Mouse (Mus musculus) MEL-GATA-1-ER (cell line): Measurements from ENCODE around the gene Brpf1.
"Not testable (repeated sequence)": the region's sequence is repeated elsewhere in the genome, so short reads cannot be mapped to it uniquely, and the experiment has no call there.

ENCODE experiments used
- DNase-seq: peaks from one replicate; pipeline ENCODE4 v3.0.0-alpha.2; 2012; ENCODE audit warnings: low read depth; ENCODE audit errors: extremely low read depth

Gene Brpf1

GRCm38 (mm10) chr6:113306322-113306985 is 483 bp upstream of the Brpf1 start:
- DNase-seq, result peak; percentile 97

- peak; percentile 59 for DNase-seq
Measured at GRCm38 (mm10) chr6:113307481-113308121, 664 bp downstream of the Brpf1 start.

DNA sequence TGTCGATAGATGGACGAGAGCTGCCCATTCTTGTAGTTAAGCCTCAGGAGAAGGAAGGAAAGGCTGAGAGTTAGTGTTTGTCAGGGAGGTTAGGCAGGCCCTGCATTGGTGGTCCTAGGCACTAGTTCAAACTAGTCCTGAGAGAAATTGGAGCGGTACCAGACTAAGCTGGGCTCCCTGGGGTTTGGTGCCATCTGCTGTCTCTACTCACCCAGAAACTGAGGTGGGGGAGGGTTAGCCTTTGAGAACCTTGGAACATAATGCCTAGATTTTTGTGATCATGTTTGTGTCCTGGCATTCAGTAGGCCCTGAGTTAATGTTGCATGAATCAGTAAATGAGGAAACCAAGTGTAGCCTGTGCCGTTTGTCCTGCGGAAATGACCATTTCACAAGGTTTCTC is 1.2 kb downstream of the Brpf1 start:
- no peak for DNase-seq

DNA sequence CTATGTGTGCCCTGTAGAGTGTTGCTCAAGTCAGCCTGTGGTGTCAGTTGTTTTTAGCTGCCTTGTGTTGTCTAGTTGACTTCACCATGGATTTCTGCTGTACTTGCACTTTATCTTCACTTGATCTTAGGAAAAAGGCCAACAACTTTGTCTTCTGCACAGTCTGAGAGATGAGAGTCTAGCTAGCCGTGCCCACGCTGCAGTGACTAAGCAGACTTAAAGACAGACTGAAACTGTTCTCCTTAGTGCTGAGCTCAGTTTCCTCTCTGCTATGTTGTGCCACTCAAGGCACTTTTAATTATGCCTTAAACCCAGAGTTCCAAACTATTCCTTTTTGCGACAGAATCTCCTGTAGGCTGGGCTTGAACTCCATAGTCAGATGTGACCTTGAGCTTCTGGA is 9.0 kb downstream of the Brpf1 start:
- no peak for DNase-seq

DNA sequence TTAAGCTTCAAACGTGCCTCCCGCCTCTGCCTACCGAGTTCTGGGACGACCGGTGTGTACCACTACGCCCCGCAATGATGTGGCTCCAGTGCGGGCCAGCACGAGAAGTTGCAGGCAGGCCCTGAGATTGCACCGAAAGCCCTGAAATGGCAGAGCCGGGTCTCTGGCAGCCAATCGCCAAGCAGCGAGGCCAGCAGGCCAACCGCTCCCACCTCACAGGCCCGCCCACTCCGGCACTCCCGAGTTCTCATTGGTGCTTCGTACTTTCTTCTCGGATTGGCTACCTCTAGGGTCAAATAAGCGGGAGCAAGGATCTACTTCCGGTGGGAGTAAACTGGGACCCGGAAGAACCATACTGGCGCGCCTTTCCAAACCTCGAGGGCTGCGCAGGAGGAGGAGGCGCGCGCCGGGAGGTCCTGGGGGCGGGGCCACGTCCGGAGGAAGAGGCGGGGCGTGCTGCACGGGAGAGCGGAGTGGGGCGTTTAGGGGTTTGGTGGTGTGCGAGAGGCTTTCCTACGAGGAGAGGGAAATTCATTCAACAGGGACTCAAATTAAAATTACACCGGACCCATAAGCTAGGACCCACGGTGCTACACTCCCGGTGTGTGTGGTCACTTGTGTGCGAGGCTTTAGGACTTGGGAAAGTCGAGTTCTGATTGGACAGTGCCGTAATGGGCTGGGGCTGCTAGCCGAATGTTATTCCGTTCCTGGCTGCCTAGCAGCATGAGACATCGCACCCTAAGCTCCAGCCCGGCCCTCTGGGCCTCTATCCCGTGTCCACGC is 19.8 kb downstream of the Brpf1 start, which contains the start of gene Ogg1:
Ogg1 (plus strand) TSS at position 440 of the 783 bp plus-strand sequence.
- peak; percentile 99 for DNase-seq

DNA sequence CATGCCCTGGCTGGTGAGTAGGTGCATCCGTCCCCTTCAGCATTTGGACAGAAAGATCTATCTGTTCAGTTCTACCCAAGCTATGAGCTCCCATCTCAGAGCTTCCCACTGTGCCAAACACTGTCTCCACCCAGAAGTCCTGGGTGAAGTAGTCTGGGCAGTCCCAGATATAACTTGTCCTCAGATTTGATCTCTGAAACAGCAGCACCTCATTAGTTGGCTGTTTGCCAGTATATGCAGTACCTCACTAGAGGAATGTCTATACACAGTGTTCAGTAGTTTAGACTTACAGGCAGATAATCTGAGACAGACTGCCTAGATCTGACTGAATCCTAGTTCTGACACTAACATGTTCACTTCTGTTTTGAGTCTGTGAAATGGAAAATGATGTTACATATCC is 22.5 kb downstream of the Brpf1 start:
- DNase-seq, result no peak

DNA sequence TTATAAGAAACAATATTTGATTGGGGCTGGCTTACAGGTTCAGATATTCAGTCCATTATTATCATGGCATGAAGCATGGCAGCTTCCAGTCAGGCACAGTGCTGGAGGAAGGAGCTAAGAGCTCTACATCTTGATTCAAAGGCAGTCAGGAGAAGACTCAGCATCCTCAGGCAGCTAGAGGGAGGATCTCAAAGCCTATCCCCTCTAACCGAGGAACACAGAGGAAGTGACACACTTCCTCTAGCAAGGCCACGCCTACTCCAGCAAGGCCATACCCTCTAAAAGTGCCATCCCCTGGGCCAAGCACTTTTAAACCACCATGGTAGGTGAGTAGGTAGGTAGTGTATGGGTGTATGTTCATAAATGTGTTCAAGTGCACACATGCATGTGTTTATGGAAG is 23.6 kb downstream of the Brpf1 start:
- DNase-seq, result peak; percentile 80

- DNase-seq, result no peak
Measured at GRCm38 (mm10) chr6:113331721-113332120, 24.8 kb downstream of the Brpf1 start.

DNA sequence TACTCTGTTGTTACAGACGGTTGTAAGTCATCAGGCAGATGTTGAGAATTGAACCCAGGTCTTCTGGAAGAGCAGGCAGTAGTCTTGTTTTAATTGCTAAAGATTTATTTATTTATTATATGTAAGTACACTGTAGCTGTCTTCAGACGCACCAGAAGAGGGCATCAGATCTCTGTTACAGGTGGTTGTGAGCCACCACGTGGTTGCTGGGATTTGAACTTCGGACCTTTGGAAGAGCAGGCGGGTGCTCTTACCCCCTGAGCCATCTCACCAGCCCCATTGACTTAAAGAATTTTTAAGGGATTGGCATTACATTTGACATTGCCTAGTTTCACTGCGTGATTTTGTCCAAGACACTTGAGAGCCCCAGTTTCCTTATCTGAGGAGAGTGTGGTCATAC is 25.8 kb downstream of the Brpf1 start:
- not testable (repeated sequence) for DNase-seq

DNA sequence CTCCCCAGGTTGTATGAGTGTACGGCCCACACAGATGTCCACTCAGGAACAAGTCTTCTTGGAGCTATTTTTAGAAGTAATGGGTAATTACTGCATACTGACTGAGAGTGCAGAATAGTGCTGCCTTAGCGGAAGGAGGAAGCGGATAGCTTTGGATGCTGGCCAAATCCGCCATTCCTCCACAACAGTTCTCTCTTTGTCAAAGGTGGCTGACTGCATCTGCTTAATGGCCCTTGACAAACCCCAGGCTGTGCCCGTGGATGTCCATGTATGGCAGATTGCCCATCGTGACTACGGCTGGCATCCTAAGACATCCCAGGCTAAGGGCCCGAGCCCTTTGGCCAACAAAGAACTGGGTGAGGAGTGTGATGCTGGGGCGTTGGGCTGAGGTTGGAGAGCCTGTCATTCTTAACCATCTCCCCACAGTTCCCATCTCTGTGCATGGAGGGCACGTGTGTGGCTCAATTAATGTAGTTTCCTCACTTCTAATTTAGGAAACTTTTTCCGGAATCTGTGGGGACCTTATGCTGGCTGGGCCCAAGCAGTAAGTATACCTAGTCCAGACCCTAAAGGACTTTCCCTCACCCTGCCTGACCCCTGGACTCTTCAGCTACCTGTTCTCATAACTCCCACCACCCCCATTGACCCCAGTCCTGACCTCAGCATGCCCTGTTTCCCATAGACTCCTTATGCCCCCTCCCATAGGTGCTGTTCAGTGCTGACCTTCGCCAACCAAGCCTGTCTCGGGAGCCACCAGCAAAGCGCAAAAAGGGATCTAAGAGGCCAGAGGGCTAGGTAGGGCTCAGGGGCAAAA is 26.4 kb downstream of the Brpf1 start:
- DNase-seq, result no peak

DNA sequence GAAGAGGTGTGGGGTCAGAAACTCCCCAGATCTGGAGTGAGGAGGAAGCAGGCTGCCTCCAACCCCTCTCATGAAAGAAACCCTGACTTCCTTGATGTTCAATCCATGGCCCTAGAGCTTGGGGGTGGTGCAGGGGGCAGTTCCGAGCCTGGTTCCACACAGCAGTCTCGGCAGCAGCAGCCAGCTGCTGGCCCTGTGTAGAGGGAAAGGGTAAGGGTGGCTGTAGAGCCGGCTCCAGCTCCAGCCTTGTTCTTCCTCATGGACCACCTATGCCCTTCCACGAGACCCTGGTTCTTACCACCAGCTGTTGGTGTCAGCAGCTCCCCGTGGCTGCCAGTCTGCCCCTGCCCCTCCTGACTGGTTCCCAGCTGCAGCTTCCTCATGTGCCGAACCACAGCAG is 27.3 kb downstream of the Brpf1 start:
- DNase-seq, result no peak

GRCm38 (mm10) chr6:113336852-113337620 is 30.1 kb downstream of the Brpf1 start:
- no peak for DNase-seq

- no peak for DNase-seq
Measured at GRCm38 (mm10) chr6:113341574-113341973, 34.6 kb downstream of the Brpf1 start.

DNA sequence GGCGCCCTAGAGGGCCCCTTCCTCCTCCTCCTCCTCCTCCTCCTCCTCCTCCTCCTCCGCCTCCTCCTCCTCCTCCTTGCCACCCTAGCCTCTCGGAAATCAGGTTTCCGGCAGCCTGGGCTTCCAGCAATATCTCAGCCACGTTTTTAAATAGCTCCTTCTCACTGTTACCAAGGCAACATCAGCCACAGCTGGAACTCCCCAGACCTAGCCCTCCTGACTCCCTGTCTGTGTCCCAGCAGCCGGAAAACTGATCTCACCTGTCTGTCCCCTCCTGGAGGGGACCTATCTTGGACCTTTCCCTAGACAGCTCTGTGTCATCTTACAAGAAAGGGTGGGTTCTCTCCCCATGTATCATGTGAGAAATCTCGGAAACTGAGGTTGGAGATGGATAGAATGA is 35.4 kb downstream of the Brpf1 start:
- DNase-seq, result no peak

GRCm38 (mm10) chr6:113343177-113344092 is 36.5 kb downstream of the Brpf1 start, which contains the start of gene Camk1:
Camk1 (minus strand) TSS chr6:113343984.
- no peak for DNase-seq

DNA sequence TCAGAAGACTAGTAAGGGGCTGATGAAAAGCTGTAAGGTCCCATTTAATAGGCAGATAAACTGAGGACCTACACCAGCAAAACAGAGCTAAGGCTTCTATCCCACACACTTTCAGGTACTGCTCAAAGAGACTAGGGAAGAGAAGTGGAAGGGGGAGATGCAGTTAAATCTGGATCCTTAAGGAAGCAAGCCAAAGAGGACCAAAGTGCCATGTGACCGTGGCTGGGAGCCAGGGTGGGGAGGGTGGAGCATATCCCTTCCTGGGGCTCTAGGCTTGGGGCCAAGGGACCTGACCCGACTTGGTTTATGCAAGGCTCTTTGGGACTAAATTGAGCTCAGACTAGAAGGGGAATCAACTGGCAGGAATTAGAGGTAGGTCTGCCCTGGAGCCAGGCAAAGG is 37.4 kb downstream of the Brpf1 start:
- no peak for DNase-seq

DNA sequence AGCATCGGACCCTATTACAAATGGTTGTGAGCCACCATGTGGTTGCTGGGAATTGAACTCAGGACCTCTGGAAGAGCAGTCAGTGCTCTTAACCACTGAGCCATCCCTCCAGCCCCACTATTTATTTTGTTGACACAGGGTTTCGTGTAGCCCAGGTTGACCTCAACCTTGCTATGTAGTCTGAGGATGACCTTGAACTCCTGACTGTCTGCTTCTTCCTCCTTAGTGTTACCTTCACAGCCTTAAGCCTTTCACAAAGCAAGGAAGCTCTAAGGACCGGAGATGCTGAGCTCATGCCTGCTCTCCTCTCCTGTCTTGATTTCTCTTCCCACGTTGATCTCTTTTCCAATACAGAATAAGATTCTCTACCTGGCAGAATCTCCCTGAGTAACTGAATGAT is 40.0 kb downstream of the Brpf1 start:
- no peak for DNase-seq

DNA sequence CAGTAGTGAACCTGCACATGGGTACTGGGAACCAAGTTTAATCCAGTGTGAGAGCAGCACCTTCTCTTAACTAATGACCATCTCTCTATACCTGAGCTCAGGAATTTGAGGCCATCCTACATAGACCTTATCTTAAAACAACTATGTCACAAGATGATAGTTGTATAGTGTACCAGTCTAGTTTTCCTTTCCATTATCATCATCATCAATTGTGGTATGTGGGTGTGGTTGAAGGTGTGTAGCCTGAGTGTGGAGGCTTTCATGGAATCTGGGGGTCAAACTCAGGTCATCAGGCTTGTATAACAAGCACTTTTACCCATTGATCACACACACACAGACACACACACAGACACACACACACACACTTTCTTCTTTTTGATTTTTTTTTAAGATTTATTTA is 43.6 kb downstream of the Brpf1 start:
- no peak for DNase-seq

GRCm38 (mm10) chr6:113351161-113351560 is 44.2 kb downstream of the Brpf1 start:
- DNase-seq, result no peak

GRCm38 (mm10) chr6:113351653-113352052 is 44.7 kb downstream of the Brpf1 start:
- peak; percentile 32 for DNase-seq
